In the genomic region with DNA sequence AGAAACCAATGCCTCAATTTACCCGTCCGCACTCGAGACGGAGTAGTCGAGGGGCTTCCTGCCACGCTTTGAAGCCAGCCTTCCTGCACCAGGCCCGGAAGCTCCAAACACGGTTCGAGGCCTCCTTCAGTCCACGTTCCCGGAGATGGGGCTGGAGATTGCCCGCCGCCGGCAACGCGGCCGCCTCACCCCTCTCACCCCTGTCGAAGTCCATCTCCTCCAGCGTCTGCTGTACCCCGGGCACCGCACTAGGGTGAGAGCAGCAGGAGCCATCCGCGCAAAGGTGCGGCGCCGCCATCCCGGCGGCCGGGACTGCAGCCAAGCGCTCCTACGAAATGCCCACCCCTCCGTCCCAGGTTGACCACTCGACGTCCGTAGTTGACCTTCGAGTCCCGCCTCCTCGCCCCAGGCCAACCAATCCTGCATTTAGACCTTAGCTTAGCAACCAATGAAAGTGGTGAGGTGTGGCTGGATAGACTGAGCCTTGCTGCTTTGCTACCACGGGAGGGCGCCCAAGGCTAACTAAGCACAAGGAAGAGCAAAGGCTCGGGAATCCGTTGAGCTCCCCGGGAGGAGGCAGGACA, we compare ENCODE assay signal across 8 mouse cellular contexts. TPM values are rescaled to one million over a fixed set of nuclear protein-coding genes. Genes with fewer than 3 reads are reported as not detected.
DNase-seq lines count a peak whose midpoint lies in the region; ATAC-seq lines count a peak whose summit lies in the region.

A gene (minus strand): TSS at position 558 of the 584 bp plus-strand sequence.

- no peaks in the 10 kb centered on the region for H3K27me3 ChIP-seq in hindbrain, embryonic 16.5 days (replicated peaks; ENCODE audit: control insufficient read depth, insufficient read depth, low read length)

- peaks cover 20% of the 10 kb centered on the region for H3K4me1 ChIP-seq in hindbrain, embryonic 16.5 days (ENCODE audit: control insufficient read depth, insufficient read depth, low read depth, low read length)

- peak within 1 kb of the TSS; percentile 69 for H3K9ac ChIP-seq in hindbrain, embryonic 16.5 days (ENCODE audit: low read depth, low read length)

- no peaks in the 10 kb centered on the region for H3K9me3 ChIP-seq in hindbrain, embryonic 16.5 days (ENCODE audit: control insufficient read depth, low read length)

- peak within 1 kb of the TSS; percentile 70 for H3K27ac ChIP-seq in hindbrain, embryonic 16.5 days (ENCODE audit: low read depth, low read length)
- 0 out of 2 replicates have a peak within 1 kb of the TSS, but pooled peaks have one; percentile 4 for H3K27ac ChIP-seq in macrophage

- H3K36me3 ChIP-seq in hindbrain, embryonic 16.5 days (ENCODE audit: control insufficient read depth, insufficient read depth, low read length) = peaks cover 20% of the 10 kb centered on the region
- H3K36me3 ChIP-seq in macrophage (ENCODE audit: inconsistent target) = peaks cover 7% of the 10 kb centered on the region; the same call in 1 of the 2 replicates

- H3K4me2 ChIP-seq in hindbrain, embryonic 16.5 days (ENCODE audit: low read length) = peak within 1 kb of the TSS; percentile 74

- peak; percentile 93 for DNase-seq in WW6 (ENCODE audit: low read depth, low spot score)
- DNase-seq in cerebellum, postnatal 4 days (ENCODE audit: low spot score in 2 of 2) = peak; percentile 96 to 97
- DNase-seq in gastrocnemius, adult 18-20 months (ENCODE audit: low spot score) = peak; percentile 99
- peak; percentile 97 for DNase-seq in left cerebral cortex, adult 18-20 months (ENCODE audit: low spot score in 2 of 2)
- peak; percentile 99 for DNase-seq in right cerebral cortex, adult 18-20 months
- peak; percentile 87 for DNase-seq in urinary bladder, postnatal 10 days (ENCODE audit: low spot score)

- ATAC-seq in hindbrain, embryonic 16.5 days = peak; percentile 97

- H3K79me2 ChIP-seq in macrophage (ENCODE audit: inconsistent target) = peaks cover 16% of the 10 kb centered on the region; the same call in 1 of the 2 replicates

- H3K4me3 ChIP-seq in hindbrain, embryonic 16.5 days (ENCODE audit: low read length) = peak within 1 kb of the TSS; percentile 55
- peak within 1 kb of the TSS; percentile 69 for H3K4me3 ChIP-seq in macrophage (ENCODE audit: inconsistent target)

- under 1% methylated on average over 43 of the region's 43 CpGs for WGBS in hindbrain, embryonic 16.5 days
- under 1% methylated on average over 43 of the region's 43 CpGs for WGBS in macrophage (ENCODE audit: missing documents)

RNA-seq across cellular contexts. Expression of the gene that starts here (rescaled TPM):
- total RNA-seq in gastrocnemius, adult 18-20 months (2021) = 1 to 10 TPM; 7.3 to 8.6 TPM
- polyA plus RNA-seq in hindbrain, embryonic 16.5 days (2015; fragmentation: Nextera tagmentation; extraction: Ambion mirVana) = 31.0 and 33.8 TPM in 2 replicates
- 10 to 100 TPM; 11.5 to 11.9 TPM for total RNA-seq in left cerebral cortex, adult 18-20 months (2021)
- total RNA-seq in macrophage (2018; cell fraction: chromatin; rRNA removed) = 10 to 100 TPM in 17 of 26 experiments, 1 to 10 TPM in 9; 4.8 to 33.0 (median 16.0) TPM
- total RNA-seq in macrophage (2018; cell fraction: cytosol; rRNA removed) = 1 to 10 TPM; 2.1 to 5.6 (median 2.9) TPM
- 10 to 100 TPM in 18 of 26 experiments, 1 to 10 TPM in 8; 3.6 to 25.4 (median 13.5) TPM for total RNA-seq in macrophage (2018; cell fraction: nucleus; rRNA removed)
- 1.6 to 6.1 TPM (median 5.0 TPM) in 3 replicates for polyA plus RNA-seq in macrophage (2018)

Comparison
In these comparisons a context has a peak if more than half of its experiments do, and no peak if none do; other contexts are left out.
1. Peak in every context shown above with its lines: DNase-seq, ATAC-seq, H3K4me3 ChIP-seq and H3K27ac ChIP-seq.